Mouse (Mus musculus) kidney, adult 2 months (tissue): Measurements from ENCODE around the gene Spred1.

Source experiments
- CTCF ChIP-seq: fragments of 200-500 bp; conservative IDR thresholded peaks from 2 replicates; pipeline ENCODE4 v1.5.1; 2011; ENCODE audit warnings: low read depth, mild to moderate bottlenecking, control low read depth, low read length, moderate library complexity, mixed read lengths; ENCODE audit not compliant: insufficient read depth, insufficient read length
- POLR2A ChIP-seq: fragments of 200-500 bp; IDR thresholded peaks from one replicate; pipeline ENCODE4 v1.6.1; 2011; ENCODE audit warnings: low read depth, low read length, control low read depth

DNA sequence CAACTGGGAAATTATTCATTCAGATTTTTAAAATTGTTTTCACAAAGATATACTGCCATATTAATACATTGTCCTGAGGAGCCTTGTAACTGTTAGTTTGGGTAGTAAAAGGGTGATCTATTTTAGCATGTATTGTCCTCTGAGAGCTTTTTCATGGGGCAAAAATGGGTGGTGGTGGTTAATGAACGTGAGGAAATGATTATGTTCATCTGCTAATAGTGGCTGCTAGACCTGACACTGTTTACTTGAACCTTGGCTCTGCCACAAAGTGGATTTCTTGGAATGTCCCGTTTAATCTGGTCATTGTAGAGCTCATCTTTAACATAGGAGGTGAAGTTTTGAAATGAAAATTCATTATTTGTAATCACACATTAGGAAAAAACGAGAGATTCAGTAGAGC is 2.5 kb downstream of the Spred1 start:
- TF ChIP-seq POLR2A (no peak), CTCF (no peak)
